Mouse (Mus musculus): ENCODE measurements around the gene Prr23a2.

The Prr23a2 gene

GRCm38 (mm10) chr9:98856210-98856609 is at the start of gene Prr23a2:
Gene Prr23a2 (plus strand): TSS chr9:98856494.
- peak; percentile 44 for DNase-seq (ENCODE audit: low spot score)

- DNase-seq (ENCODE audit: low spot score): no peak
These were observed 48.7 kb upstream of the Prr23a2 start for GRCm38 (mm10) chr9:98807631-98808030.

- DNase-seq (ENCODE audit: low spot score): peak; percentile 71
These were observed 46.8 kb upstream of the Prr23a2 start for GRCm38 (mm10) chr9:98809526-98809925.

- DNase-seq (ENCODE audit: low spot score): peak; percentile 35
These were observed 40.2 kb upstream of the Prr23a2 start for GRCm38 (mm10) chr9:98816066-98816465.

GRCm38 (mm10) chr9:98817592-98817991 is 38.7 kb upstream of the Prr23a2 start:
- peak; percentile 39 for DNase-seq (ENCODE audit: low spot score)

GRCm38 (mm10) chr9:98818971-98819370 is 37.3 kb upstream of the Prr23a2 start:
- DNase-seq (ENCODE audit: low spot score): no peak

GRCm38 (mm10) chr9:98819481-98819880 is 36.8 kb upstream of the Prr23a2 start:
- no peak for DNase-seq (ENCODE audit: low spot score)

GRCm38 (mm10) chr9:98820461-98820860 is 35.8 kb upstream of the Prr23a2 start:
- no peak for DNase-seq (ENCODE audit: low spot score)

- no peak for DNase-seq (ENCODE audit: low spot score)
These were observed 35.2 kb upstream of the Prr23a2 start for GRCm38 (mm10) chr9:98821067-98821466.

- DNase-seq (ENCODE audit: low spot score): no peak
These were observed 32.5 kb upstream of the Prr23a2 start for GRCm38 (mm10) chr9:98823805-98824204.

- no peak for DNase-seq (ENCODE audit: low spot score)
These were observed 26.8 kb upstream of the Prr23a2 start for GRCm38 (mm10) chr9:98829508-98829907.

GRCm38 (mm10) chr9:98837537-98838074 is 18.7 kb upstream of the Prr23a2 start:
- DNase-seq (ENCODE audit: low spot score): no peak

- DNase-seq (ENCODE audit: low spot score): peak; percentile 53
These were observed 14.2 kb upstream of the Prr23a2 start, which contains the start of gene Prr23a1 for GRCm38 (mm10) chr9:98842117-98842516. Gene Prr23a1 (plus strand): TSS chr9:98842503.

- no peak for DNase-seq (ENCODE audit: low spot score)
These were observed 7.2 kb downstream of the Prr23a2 start for GRCm38 (mm10) chr9:98863463-98863862.

- DNase-seq (ENCODE audit: low spot score): peak; percentile 42
These were observed 8.3 kb downstream of the Prr23a2 start, which contains the start of gene Prr23a3 for GRCm38 (mm10) chr9:98864571-98864970. Gene Prr23a3 (plus strand): TSS chr9:98864767.

GRCm38 (mm10) chr9:98901486-98901885 is 45.2 kb downstream of the Prr23a2 start:
- DNase-seq (ENCODE audit: low spot score): no peak

GRCm38 (mm10) chr9:98902819-98903218 is 46.5 kb downstream of the Prr23a2 start, which contains the start of gene 7420426K07Rik:
Gene 7420426K07Rik (plus strand): TSS chr9:98903119.
- DNase-seq (ENCODE audit: low spot score): no peak
